Mouse (Mus musculus) intestine, embryonic 14.5 days (tissue): ENCODE results near the gene Simc1. TPM values are rescaled to one million over a fixed set of nuclear protein-coding genes. Genes with fewer than 3 reads are reported as not detected.
"Not testable (repeated sequence)": the region's sequence is repeated elsewhere in the genome, so short reads cannot be mapped to it uniquely, and the experiment has no call there.

ENCODE experiments used
- ATAC-seq: fragments of 200-750 bp; cut with Nextera tagmentation; replicated peaks from 2 replicates; pipeline ENCODE4 v1.8.0; 2017; ENCODE audit warnings: low read depth, moderate number of reproducible peaks, moderate TSS enrichment, moderate library complexity; ENCODE audit not compliant: low FRiP score, low TSS enrichment
- DNase-seq: peaks from one replicate; pipeline ENCODE4 v3.0.0-alpha.2; 2018; ENCODE audit warnings: low spot score
- H3K27ac ChIP-seq: fragments of 300-500 bp; sonication (generic); 2 replicates; pipeline ENCODE4 v1.5.1; 2014; ENCODE audit warnings: low read depth, mild to moderate bottlenecking, control low read depth
- H3K27me3 ChIP-seq: fragments of 300-500 bp; sonication (generic); replicated peaks from 2 replicates; pipeline ENCODE4 v1.6.1; 2014; ENCODE audit warnings: low read length, control low read depth; ENCODE audit not compliant: control insufficient read depth, insufficient read depth
- H3K36me3 ChIP-seq: fragments of 300-500 bp; sonication (generic); 2 replicates; pipeline ENCODE4 v1.6.1; 2014; ENCODE audit warnings: low read length, control low read depth; ENCODE audit not compliant: control insufficient read depth, insufficient read depth
- H3K4me1 ChIP-seq: fragments of 300-500 bp; sonication (generic); replicated peaks from 2 replicates; pipeline ENCODE4 v1.6.1; 2014; ENCODE audit warnings: low read length, control low read depth, mixed read lengths; ENCODE audit not compliant: control insufficient read depth, insufficient read depth
- H3K4me2 ChIP-seq: fragments of 300-500 bp; sonication (generic); 2 replicates; pipeline ENCODE4 v1.6.1; 2014; ENCODE audit warnings: low read length
- H3K4me3 ChIP-seq: fragments of 300-500 bp; sonication (generic); 2 replicates; pipeline ENCODE4 v1.5.1; 2014; ENCODE audit warnings: low read depth, low read length, control low read depth, mixed read lengths
- H3K9ac ChIP-seq: fragments of 300-500 bp; sonication (generic); 2 replicates; pipeline ENCODE4 v1.6.1; 2014; ENCODE audit warnings: mild to moderate bottlenecking, low read length
- H3K9me3 ChIP-seq: fragments of 300-500 bp; sonication (generic); 2 replicates; pipeline ENCODE4 v1.6.1; 2016; ENCODE audit warnings: low read length, control low read depth; ENCODE audit not compliant: control insufficient read depth
- WGBS: fragments of 180-500 bp; shearing (Covaris S2); extraction: QIAGEN DNeasy Blood & Tissue Kit; methylation state at CpG from one replicate; pipeline ENCODE4 v1.1.7; 2014; 5-methylcytosine and 5-hydroxymethylcytosine counted together
- polyA plus RNA-seq: library from polyadenylated mRNA; unstranded; fragments of >200 nt; fragmentation: Nextera tagmentation; extraction: Ambion mirVana; gene quantifications from 2 replicates; pipeline ENCODE4 v1.2.1, GENCODE M21; 2014

Simc1 gene
- polyA plus RNA-seq, 1 experiment from 2014 or later: 12.3 TPM

- no peaks in the 10 kb centered on the region for H3K4me1 ChIP-seq
- no peak overlapping the region for H3K4me2 ChIP-seq
- H3K27me3 ChIP-seq: no peaks in the 10 kb centered on the region
- H3K27ac ChIP-seq: no peak overlapping the region
- H3K9me3 ChIP-seq: no peaks in the 10 kb centered on the region
- ATAC-seq (no peak), DNase-seq (no peak)
- no peaks in the 10 kb centered on the region for H3K36me3 ChIP-seq
- H3K9ac ChIP-seq: no peak overlapping the region
- WGBS: 58% methylated on average over 3 of the region's 3 CpGs
- H3K4me3 ChIP-seq: no peak overlapping the region
Observed at GRCm38 (mm10) chr13:54479286-54479685, 24.3 kb upstream of the Simc1 start.

GRCm38 (mm10) chr13:54481498-54481897, 22.1 kb upstream of the Simc1 start:
- Histone ChIP-seq H3K4me1 (no peaks in the 10 kb centered on the region), H3K9ac (no peak overlapping the region), H3K27ac (no peak overlapping the region), H3K9me3 (no peaks in the 10 kb centered on the region), H3K27me3 (no peaks in the 10 kb centered on the region), H3K4me2 (no peak overlapping the region), H3K36me3 (no peaks in the 10 kb centered on the region), H3K4me3 (no peak overlapping the region)
- DNase-seq (no peak), ATAC-seq (no peak)
- WGBS: 79% methylated on average over 14 of the region's 14 CpGs

DNA sequence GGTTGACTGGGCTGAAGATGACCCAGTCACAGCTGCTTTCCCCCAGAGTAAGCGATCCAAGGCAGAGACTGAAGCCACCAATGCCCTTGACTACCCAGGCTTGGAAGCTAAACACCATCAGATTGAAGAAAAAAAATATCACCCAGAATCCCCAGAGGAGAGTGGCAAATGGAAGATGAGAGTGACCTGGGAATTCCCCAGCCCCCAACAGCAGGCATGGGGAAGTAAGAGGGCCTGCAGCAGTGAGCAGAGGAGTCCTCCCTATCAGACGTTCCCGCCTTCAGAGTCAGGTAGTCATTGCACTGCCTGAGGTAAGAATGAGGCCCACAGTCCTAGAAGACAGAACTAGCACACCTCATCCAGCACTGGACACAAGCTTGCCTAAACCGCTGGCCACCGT, 13.2 kb upstream of the Simc1 start:
- no peak overlapping the region for H3K4me3 ChIP-seq
- H3K4me1 ChIP-seq: no peaks in the 10 kb centered on the region
- H3K4me2 ChIP-seq: no peak overlapping the region
- H3K9ac ChIP-seq: no peak overlapping the region
- 79% methylated on average over 5 of the region's 5 CpGs for WGBS
- no peaks in the 10 kb centered on the region for H3K36me3 ChIP-seq
- no peaks in the 10 kb centered on the region for H3K9me3 ChIP-seq
- H3K27ac ChIP-seq: no peak overlapping the region
- DNase-seq (no peak), ATAC-seq (no peak)
- H3K27me3 ChIP-seq: no peaks in the 10 kb centered on the region

- ATAC-seq: no peak
- no peak overlapping the region for H3K4me2 ChIP-seq
Observed at GRCm38 (mm10) chr13:54491381-54491780, 12.2 kb upstream of the Simc1 start.

GRCm38 (mm10) chr13:54499551-54499950, 4.0 kb upstream of the Simc1 start:
- not testable (repeated sequence) for H3K9me3 ChIP-seq, H3K27me3 ChIP-seq, H3K9ac ChIP-seq, H3K4me1 ChIP-seq, H3K4me2 ChIP-seq, DNase-seq, H3K4me3 ChIP-seq, ATAC-seq, H3K27ac ChIP-seq, H3K36me3 ChIP-seq
- 92% methylated on average over 7 of the region's 7 CpGs for WGBS

More at GRCm38 (mm10) chr13:54491381-54491780, 12.2 kb upstream of the Simc1 start:
- WGBS: 78% methylated on average over 6 of the region's 6 CpGs
- H3K9me3 ChIP-seq: no peaks in the 10 kb centered on the region
- no peak overlapping the region for H3K9ac ChIP-seq
- no peaks in the 10 kb centered on the region for H3K27me3 ChIP-seq
- no peak for DNase-seq
- H3K36me3 ChIP-seq: no peaks in the 10 kb centered on the region
- H3K27ac ChIP-seq: no peak overlapping the region
- H3K4me3 ChIP-seq: no peak overlapping the region
- no peaks in the 10 kb centered on the region for H3K4me1 ChIP-seq

DNA sequence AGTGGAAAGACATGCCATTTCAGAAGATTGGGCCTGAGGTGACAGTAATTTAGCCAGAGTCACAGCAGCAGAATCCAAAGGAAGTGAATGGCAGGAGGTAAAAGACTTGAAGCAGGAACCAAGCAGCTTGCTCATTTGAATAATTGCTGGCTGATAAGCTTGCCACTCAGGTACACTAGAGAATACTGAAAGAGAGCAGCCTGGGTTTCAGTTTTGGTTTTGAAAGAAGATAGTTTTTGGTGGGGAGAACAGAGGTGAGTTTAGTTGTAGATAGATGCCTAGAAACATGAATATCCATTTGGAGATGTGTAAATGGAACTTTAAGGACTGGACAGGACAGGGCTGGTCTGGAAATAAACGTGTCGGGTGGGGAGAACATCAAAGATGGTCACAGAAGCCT, 2.2 kb upstream of the Simc1 start:
- peaks cover 11% of the 10 kb centered on the region for H3K4me1 ChIP-seq
- no peaks in the 10 kb centered on the region for H3K36me3 ChIP-seq
- ATAC-seq (no peak), DNase-seq (no peak)
- H3K9me3 ChIP-seq: no peaks in the 10 kb centered on the region
- H3K4me3 ChIP-seq: no peak overlapping the region
- H3K27me3 ChIP-seq: no peaks in the 10 kb centered on the region
- H3K27ac ChIP-seq: no peak overlapping the region
- no peak overlapping the region for H3K4me2 ChIP-seq
- WGBS: 70% methylated on average over 2 of the region's 2 CpGs
- H3K9ac ChIP-seq: no peak overlapping the region

DNA sequence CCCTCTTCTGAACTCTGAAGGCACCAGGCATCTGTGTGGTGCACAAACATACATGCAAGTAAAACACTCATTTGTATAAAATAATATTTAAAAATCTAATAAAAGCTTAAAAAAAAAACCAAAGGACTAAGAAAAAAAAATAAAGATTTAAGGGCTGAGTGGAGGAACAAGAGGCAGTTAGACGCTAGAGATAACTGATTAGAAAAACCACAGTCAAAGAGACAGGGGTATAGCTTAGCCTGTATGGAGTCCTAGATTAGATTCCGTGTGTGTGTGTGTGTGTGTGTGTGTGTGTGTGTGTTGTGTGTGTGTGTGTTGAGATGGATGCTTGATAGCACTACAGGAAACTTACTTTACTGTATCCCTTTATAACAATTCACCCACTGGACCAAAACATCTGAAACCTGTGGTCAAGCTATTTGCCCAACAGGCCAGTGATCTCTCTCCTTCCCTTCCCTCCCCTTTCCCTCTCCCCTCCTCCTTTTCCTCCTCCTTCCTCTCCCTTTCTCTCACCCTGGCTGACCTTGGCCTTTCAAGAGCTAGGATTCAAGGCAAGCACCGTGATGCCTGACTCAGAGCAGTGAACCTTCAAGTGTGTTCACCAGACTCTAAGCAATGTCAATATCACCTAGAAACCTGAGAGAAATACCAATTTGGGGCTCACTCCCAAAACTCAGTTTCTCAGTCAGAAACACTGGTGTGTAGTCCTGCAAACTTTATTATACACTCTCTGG, 1.5 kb upstream of the Simc1 start:
- ATAC-seq (no peak), DNase-seq (no peak)
- no peak overlapping the region for H3K4me3 ChIP-seq
- H3K9me3 ChIP-seq: no peaks in the 10 kb centered on the region
- 54% methylated on average over 3 of the region's 3 CpGs for WGBS
- H3K9ac ChIP-seq: no peak overlapping the region
- H3K4me2 ChIP-seq: no peak overlapping the region
- no peaks in the 10 kb centered on the region for H3K36me3 ChIP-seq
- peaks cover 11% of the 10 kb centered on the region for H3K4me1 ChIP-seq
- no peak overlapping the region for H3K27ac ChIP-seq
- no peaks in the 10 kb centered on the region for H3K27me3 ChIP-seq

- DNase-seq (no peak), ATAC-seq (peak; percentile 76)
- Histone ChIP-seq H3K36me3 (no peaks in the 10 kb centered on the region), H3K27ac (no peak overlapping the region), H3K4me2 (peak overlapping the region; percentile 88), H3K9ac (peak overlapping the region; percentile 76; the same call in 1 of the 2 replicates), H3K27me3 (no peaks in the 10 kb centered on the region), H3K9me3 (no peaks in the 10 kb centered on the region), H3K4me1 (peaks cover 11% of the 10 kb centered on the region), H3K4me3 (peak overlapping the region; percentile 68)
- 1% methylated on average over 14 of the region's 14 CpGs for WGBS
Observed at GRCm38 (mm10) chr13:54503278-54503603, 338 bp upstream of the Simc1 start.

- Histone ChIP-seq H3K9me3 (no peaks in the 10 kb centered on the region), H3K27ac (peak overlapping the region; percentile 62; the same call in 1 of the 2 replicates), H3K36me3 (no peaks in the 10 kb centered on the region), H3K4me1 (peaks cover 11% of the 10 kb centered on the region), H3K4me2 (peak overlapping the region; percentile 88), H3K4me3 (peak overlapping the region; percentile 68), H3K27me3 (no peaks in the 10 kb centered on the region), H3K9ac (peak overlapping the region; percentile 76)
- DNase-seq (peak; percentile 60), ATAC-seq (no peak)
- 34% methylated on average over 7 of the region's 7 CpGs for WGBS
Observed at GRCm38 (mm10) chr13:54504611-54505260, 1.2 kb downstream of the Simc1 start.
